Mouse (Mus musculus) MEL (cell line): Measurements from ENCODE around the gene Tspan14.
A peak's percentile ranks its signal among the peaks of the same experiment; 100 is the strongest.

Experiments used
- CTCF ChIP-seq, 3 experiments: IDR thresholded peaks in 2 of 3; conservative IDR thresholded peaks in 1 of 3; 2 replicates each; pipeline ENCODE4 v1.5.1; 2011 to 2012; ENCODE audit warnings: low read length in 3 of 3, low read depth in 2 of 3, mild to moderate bottlenecking in 2 of 3, improper control_type of control experiment in 1 of 3, inconsistent platforms in 1 of 3, mixed read lengths in 1 of 3, moderate library complexity in 1 of 3; ENCODE audit not compliant: control insufficient read depth in 1 of 3, insufficient read depth in 1 of 3, poor library complexity in 1 of 3, severe bottlenecking in 1 of 3
- EP300 ChIP-seq, 2 experiments: IDR thresholded peaks; 2 replicates each; pipeline ENCODE4 v1.6.1; 2011; ENCODE audit warnings: improper control_type of control experiment in 2 of 2, low read length in 2 of 2, low read depth in 1 of 2, mild to moderate bottlenecking in 1 of 2
- ETS1 ChIP-seq: IDR thresholded peaks from 2 replicates; pipeline ENCODE4 v1.6.1; 2012; ENCODE audit warnings: low read depth, mild to moderate bottlenecking, inconsistent platforms, low read length, improper control_type of control experiment, moderate library complexity
- GABPA ChIP-seq: IDR thresholded peaks from 2 replicates; pipeline ENCODE4 v1.6.1; 2012; ENCODE audit warnings: low read depth, mild to moderate bottlenecking, inconsistent platforms, low read length, improper control_type of control experiment, moderate library complexity
- GATA1 ChIP-seq: IDR thresholded peaks from 2 replicates; pipeline ENCODE4 v1.6.1; 2011; ENCODE audit warnings: low read depth, low read length, improper control_type of control experiment
- MAZ ChIP-seq: IDR thresholded peaks from 2 replicates; pipeline ENCODE4 v1.6.1; 2012; ENCODE audit warnings: low read depth, mild to moderate bottlenecking, inconsistent platforms, low read length, improper control_type of control experiment
- RCOR1 ChIP-seq: IDR thresholded peaks from 2 replicates; pipeline ENCODE4 v1.6.1; 2012; ENCODE audit warnings: low read depth, mild to moderate bottlenecking, inconsistent platforms, low read length, improper control_type of control experiment
- SIN3A ChIP-seq: IDR thresholded peaks from 2 replicates; pipeline ENCODE4 v1.6.1; 2012; ENCODE audit warnings: low read length, improper control_type of control experiment, inconsistent platforms
- TCF12 ChIP-seq: IDR thresholded peaks from 2 replicates; pipeline ENCODE4 v1.6.1; 2014; ENCODE audit warnings: low read depth, mild to moderate bottlenecking, inconsistent platforms, low read length, improper control_type of control experiment, moderate library complexity
- ZC3H11A ChIP-seq: IDR thresholded peaks from 2 replicates; pipeline ENCODE4 v1.6.1; 2012; ENCODE audit warnings: low read depth, mild to moderate bottlenecking, inconsistent platforms, low read length, improper control_type of control experiment

DNA sequence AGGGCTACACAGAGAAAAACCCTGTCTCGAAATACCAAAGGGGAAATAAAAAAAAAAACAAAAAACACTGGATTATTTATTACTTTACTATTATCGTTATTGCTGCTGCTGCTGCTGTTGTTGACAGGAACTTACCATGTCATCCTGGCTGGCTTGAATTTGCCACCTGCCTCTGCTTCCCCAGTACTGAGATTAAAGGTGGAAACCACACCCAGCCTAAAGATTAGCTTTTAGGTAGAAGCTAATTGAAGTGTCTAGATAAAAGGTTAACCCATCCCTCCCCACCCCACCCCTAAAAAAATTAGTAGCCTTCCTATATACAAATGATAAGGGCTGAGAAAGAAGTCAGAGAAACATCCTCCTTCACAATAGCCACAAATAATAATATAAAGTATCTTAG lies 22.8 kb downstream of the Tspan14 start:
- TF ChIP-seq EP300 (IDR thresholded peaks at IDR 0.05; ENCODE audit: low read depth in 1 of 2, low read length in 2 of 2), result peak; percentile 49 to 65; a peak in 3 of 4 replicates
- peak; percentile 48 for TF ChIP-seq TCF12
- TF ChIP-seq ETS1, result peak; percentile 44; the same call in 1 of the 2 replicates
- TF ChIP-seq RCOR1, result peak; percentile 53; the same call in 1 of the 2 replicates
- no peak for TF ChIP-seq GABPA
- peak; percentile 49; the same call in 1 of the 2 replicates for TF ChIP-seq SIN3A
- TF ChIP-seq ZC3H11A, result no peak
- TF ChIP-seq CTCF (IDR thresholded peaks at IDR 0.05 in 2 of 3, conservative IDR thresholded peaks at IDR 0.05 in 1 of 3; ENCODE audit: control insufficient read depth in 1 of 3, insufficient read depth in 1 of 3, low read depth in 2 of 3, low read length in 3 of 3, poor library complexity in 1 of 3, severe bottlenecking in 1 of 3), result no peak
- TF ChIP-seq GATA1, result peak; percentile 61
- no peak for TF ChIP-seq MAZ
